Mouse (Mus musculus) liver, embryonic 12.5 days (tissue): ENCODE results near the gene Dcn. TPM values are rescaled to one million over a fixed set of nuclear protein-coding genes. Genes with fewer than 3 reads are reported as not detected.

ENCODE experiments used
- ATAC-seq: fragments of 200-750 bp; cut with Nextera tagmentation; 2 replicates; pipeline ENCODE4 v1.8.0; 2017; ENCODE audit warnings: moderate number of reproducible peaks, mild to moderate bottlenecking, moderate library complexity
- H3K27ac ChIP-seq: fragments of 300-500 bp; sonication (generic); 2 replicates; pipeline ENCODE4 v1.5.1; 2016; ENCODE audit warnings: mild to moderate bottlenecking
- H3K27me3 ChIP-seq: fragments of 300-500 bp; sonication (generic); replicated peaks from 2 replicates; pipeline ENCODE4 v1.6.1; 2016; ENCODE audit warnings: mild to moderate bottlenecking, moderate library complexity
- H3K36me3 ChIP-seq: fragments of 300-500 bp; sonication (generic); 2 replicates; pipeline ENCODE4 v1.6.1; 2016; ENCODE audit warnings: mild to moderate bottlenecking, moderate library complexity
- H3K4me1 ChIP-seq: fragments of 300-500 bp; sonication (generic); 2 replicates; pipeline ENCODE4 v1.6.1; 2016
- H3K4me2 ChIP-seq: fragments of 300-500 bp; sonication (generic); 2 replicates; pipeline ENCODE4 v1.6.1; 2016; ENCODE audit warnings: mild to moderate bottlenecking, moderate library complexity
- H3K4me3 ChIP-seq: fragments of 300-500 bp; sonication (generic); 2 replicates; pipeline ENCODE4 v1.5.1; 2016; ENCODE audit warnings: mild to moderate bottlenecking, moderate library complexity
- H3K9ac ChIP-seq: fragments of 300-500 bp; sonication (generic); 2 replicates; pipeline ENCODE4 v1.6.1; 2016; ENCODE audit warnings: mild to moderate bottlenecking, moderate library complexity
- H3K9me3 ChIP-seq: fragments of 300-500 bp; sonication (generic); replicated peaks from 2 replicates; pipeline ENCODE4 v1.6.1; 2016; ENCODE audit warnings: mild to moderate bottlenecking, moderate library complexity
- WGBS: fragments of 180-500 bp; shearing (Covaris S2); methylation state at CpG from one replicate; pipeline ENCODE4 v1.1.7; 2016; ENCODE audit not compliant: insufficient replicate concordance; 5-methylcytosine and 5-hydroxymethylcytosine counted together
- polyA plus RNA-seq: library from polyadenylated mRNA; unstranded; fragments of >200 nt; fragmentation: Nextera tagmentation; extraction: Ambion mirVana; gene quantifications from 2 replicates; pipeline ENCODE4 v1.2.1, GENCODE M21; 2016

Dcn gene
- polyA plus RNA-seq: 33.5 and 40.6 TPM in 2 replicates

DNA sequence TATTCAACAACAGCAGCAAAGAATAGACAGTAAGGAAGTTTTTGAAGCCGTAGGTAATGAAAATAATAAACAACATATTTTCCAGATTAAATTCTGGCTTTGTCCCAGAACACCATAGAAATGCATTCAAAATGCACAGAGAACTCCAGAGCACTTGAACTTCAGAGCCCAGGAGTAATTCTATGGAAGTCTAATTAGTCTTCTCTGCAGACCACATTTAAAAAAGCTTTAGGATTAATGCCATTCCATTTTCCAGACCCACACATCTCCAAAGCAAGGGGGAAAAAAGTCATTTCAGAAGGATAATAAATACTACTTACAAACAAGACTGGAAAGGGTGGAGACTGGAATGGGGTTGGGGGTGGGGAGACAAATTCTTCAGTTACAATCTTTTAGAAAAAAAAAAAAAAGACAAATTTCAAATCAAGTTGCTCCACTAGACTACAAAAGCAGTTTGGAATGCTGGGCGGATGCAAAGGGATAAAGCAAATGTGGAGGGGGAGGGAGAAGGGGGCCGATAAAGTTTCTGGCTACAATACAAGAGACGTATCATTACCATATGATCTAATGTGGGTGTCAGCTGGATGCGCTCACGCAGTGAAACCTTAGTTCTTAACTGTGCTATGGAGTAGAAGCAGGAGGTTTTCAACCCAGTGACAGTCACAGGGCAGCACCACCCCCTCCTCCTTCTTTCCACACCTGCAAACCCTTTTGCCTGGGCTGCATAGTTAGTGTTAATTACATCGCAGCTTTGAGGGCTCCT, at the start of gene Dcn:
TSS of gene Dcn (plus strand) at position 606 of the 763 bp plus-strand sequence.
- WGBS: 26% methylated on average over 7 of the region's 7 CpGs
- H3K4me2 ChIP-seq: 0 out of 2 replicates have a peak within 1 kb of the TSS, but pooled peaks have one; percentile 3
- H3K27me3 ChIP-seq: no peaks in the 10 kb centered on the region
- H3K27ac ChIP-seq: peak within 1 kb of the TSS; percentile 48; the same call in 1 of the 2 replicates
- ATAC-seq: no peak
- H3K36me3 ChIP-seq: no peaks in the 10 kb centered on the region
- no peak within 1 kb of the TSS; the same call in 1 of the 2 replicates for H3K9ac ChIP-seq
- H3K4me3 ChIP-seq: no peak within 1 kb of the TSS
- no peaks in the 10 kb centered on the region for H3K4me1 ChIP-seq
- no peaks in the 10 kb centered on the region for H3K9me3 ChIP-seq

DNA sequence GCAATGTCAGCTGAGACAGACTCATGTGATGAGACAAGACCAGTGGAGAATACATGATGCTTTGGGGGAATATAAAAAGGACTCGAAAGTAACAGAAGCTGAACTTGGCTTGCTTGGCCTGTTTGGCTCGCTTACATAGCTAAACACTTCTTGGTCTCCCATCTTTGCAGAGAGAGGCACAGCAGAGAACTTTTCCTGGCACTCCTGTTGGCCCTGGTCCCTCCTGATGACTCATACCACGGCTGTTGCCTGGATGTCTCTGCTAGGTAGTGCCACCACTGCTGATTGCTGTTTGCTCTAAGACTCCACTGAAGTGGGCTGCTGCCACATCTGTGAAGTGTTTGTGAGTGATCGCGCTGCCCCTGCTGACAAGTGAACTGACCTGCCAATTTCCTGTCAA, 42.7 kb upstream of the Dcn start:
- WGBS: 61% methylated on average over 5 of the region's 5 CpGs
- Histone ChIP-seq H3K4me1 (no peaks in the 10 kb centered on the region), H3K4me3 (no peak overlapping the region), H3K36me3 (no peaks in the 10 kb centered on the region), H3K27me3 (no peaks in the 10 kb centered on the region), H3K9ac (no peak overlapping the region), H3K9me3 (no peaks in the 10 kb centered on the region), H3K4me2 (no peak overlapping the region), H3K27ac (no peak overlapping the region)
- ATAC-seq: no peak

DNA sequence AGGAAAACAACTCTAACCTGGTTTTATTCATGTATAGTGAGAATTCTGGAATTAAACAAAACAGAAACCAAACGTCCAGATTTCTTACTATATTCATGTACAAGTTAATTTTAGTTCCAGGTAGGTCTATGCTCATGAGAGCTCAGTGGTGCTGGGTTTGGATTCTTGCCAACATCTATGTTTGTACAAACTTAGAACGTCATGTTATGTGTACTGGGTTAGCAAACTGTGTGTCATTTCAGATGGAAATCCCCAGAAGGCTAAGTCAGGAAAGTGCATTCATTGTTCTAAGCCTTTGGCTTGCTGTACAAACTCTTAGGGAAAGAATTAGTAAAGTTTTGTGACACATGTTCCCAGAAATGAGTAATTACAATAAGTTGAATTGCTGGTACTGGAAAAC, 37.1 kb upstream of the Dcn start:
- Histone ChIP-seq H3K9ac (no peak overlapping the region), H3K27ac (no peak overlapping the region), H3K36me3 (no peaks in the 10 kb centered on the region), H3K9me3 (no peaks in the 10 kb centered on the region), H3K4me1 (no peaks in the 10 kb centered on the region), H3K4me2 (no peak overlapping the region), H3K27me3 (no peaks in the 10 kb centered on the region), H3K4me3 (no peak overlapping the region)
- 52% methylated on average over 2 of the region's 2 CpGs for WGBS
- no peak for ATAC-seq

DNA sequence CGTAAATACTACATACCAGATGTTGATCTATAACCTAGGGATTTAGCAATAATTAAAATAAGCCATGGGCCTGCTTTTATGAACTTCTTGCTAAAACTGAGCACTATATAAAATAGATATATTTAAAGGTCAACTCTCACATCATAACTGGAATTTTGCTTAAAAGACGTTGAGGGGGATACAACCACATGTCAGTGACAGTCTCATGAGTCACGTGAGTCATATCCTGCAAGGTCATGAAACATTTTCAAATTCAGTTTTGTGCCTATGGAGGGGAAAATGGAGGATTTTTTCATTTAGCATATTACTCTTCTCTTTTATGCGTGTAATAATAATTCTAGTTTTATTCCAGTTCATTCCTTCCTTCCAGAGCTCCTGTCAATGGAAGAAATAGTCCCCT, 32.9 kb upstream of the Dcn start:
- Histone ChIP-seq H3K4me3 (no peak overlapping the region), H3K9ac (no peak overlapping the region), H3K36me3 (no peaks in the 10 kb centered on the region), H3K9me3 (no peaks in the 10 kb centered on the region), H3K27me3 (no peaks in the 10 kb centered on the region), H3K4me1 (no peaks in the 10 kb centered on the region), H3K4me2 (no peak overlapping the region), H3K27ac (no peak overlapping the region)
- no peak for ATAC-seq
- WGBS: 59% methylated on average over 4 of the region's 4 CpGs

DNA sequence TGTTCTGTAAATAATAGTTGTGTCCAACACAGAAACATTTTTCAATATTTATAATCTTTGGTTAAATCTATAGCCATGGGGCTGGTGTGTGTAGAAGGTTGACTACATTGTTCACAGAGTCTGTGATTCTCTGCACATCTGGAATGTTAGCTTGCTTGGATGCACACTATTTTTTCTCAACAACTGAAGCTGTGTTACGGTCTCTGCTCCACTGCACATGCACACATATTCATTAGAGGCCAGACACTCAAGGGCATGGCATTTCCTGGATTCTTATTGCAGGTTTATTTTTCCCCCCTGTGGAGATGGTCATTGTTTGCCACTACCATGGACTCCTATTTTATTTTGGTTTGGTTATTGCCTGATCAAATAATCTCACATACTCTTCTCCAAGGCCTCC, 26.5 kb upstream of the Dcn start:
- no peak overlapping the region for H3K27ac ChIP-seq
- H3K4me2 ChIP-seq: no peak overlapping the region
- no peak overlapping the region for H3K4me3 ChIP-seq
- no peaks in the 10 kb centered on the region for H3K36me3 ChIP-seq
- no peak for ATAC-seq
- H3K9me3 ChIP-seq: no peaks in the 10 kb centered on the region
- no peaks in the 10 kb centered on the region for H3K27me3 ChIP-seq
- no peaks in the 10 kb centered on the region for H3K4me1 ChIP-seq
- 57% methylated on average over 1 of the region's 1 CpGs for WGBS
- H3K9ac ChIP-seq: no peak overlapping the region

DNA sequence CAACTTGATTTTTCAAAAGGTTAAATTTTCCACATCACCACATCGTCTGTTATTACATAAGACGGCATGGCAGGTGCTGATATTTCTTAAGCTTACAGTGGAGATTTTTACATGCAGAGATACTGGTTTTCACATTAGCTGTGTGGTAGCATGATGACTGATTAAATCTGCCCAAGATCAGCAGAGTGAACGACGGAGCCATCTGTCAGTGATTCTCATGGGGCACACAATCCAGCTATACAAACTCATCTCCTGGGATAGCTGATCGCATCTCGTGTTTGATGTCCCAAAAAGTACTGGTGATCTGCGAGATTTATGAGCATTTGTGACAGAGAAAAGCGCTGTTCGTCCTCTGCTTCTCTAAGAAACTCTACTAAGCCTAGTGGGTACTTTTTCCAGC, 25.9 kb upstream of the Dcn start:
- Histone ChIP-seq H3K27ac (no peak overlapping the region), H3K27me3 (no peaks in the 10 kb centered on the region), H3K4me1 (no peaks in the 10 kb centered on the region), H3K36me3 (no peaks in the 10 kb centered on the region), H3K4me2 (no peak overlapping the region), H3K4me3 (no peak overlapping the region), H3K9me3 (no peaks in the 10 kb centered on the region), H3K9ac (no peak overlapping the region)
- no peak for ATAC-seq
- WGBS: 73% methylated on average over 9 of the region's 9 CpGs

DNA sequence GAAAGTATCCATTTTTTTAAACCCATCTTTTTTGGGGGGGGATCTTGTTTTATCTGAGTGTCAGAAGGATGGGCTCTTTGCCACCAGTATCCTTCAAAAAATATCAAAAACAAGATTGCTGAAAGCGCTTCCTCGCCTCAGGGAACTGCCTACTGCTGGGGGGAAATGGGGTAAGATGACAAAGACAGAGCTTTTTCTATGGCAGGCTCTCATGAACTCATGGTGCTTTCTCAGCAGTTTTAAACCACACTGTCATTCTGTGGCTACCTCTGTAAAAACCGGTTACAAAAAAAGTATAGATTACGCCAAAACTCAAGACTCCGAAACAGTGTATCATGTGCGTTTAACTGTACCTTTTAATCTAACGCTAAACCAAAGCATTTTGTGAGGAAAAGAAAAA, 22.4 kb upstream of the Dcn start:
- Histone ChIP-seq H3K9ac (no peak overlapping the region), H3K36me3 (no peaks in the 10 kb centered on the region), H3K4me1 (no peaks in the 10 kb centered on the region), H3K9me3 (no peaks in the 10 kb centered on the region), H3K4me3 (no peak overlapping the region), H3K4me2 (no peak overlapping the region), H3K27me3 (no peaks in the 10 kb centered on the region), H3K27ac (no peak overlapping the region)
- WGBS: 75% methylated on average over 7 of the region's 7 CpGs
- ATAC-seq: no peak

DNA sequence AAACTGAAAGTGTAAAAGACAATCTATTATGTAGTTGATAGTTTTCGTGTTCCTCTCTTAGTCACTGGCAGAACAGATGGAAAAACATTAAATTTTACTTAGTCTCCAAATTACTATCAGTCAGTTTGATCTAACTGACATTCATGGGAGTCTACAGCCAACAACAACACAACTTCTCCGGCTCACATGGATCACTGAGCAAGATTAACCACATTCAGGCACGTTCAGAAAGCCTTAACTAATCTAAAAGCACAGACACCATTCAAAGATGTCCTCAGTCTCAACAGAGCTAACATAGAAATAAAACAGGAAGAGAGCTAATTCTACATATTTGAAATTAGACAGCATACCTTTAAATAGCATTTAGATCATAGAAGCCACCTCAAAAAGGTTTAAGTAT, 12.6 kb upstream of the Dcn start:
- Histone ChIP-seq H3K27ac (no peak overlapping the region), H3K4me1 (no peaks in the 10 kb centered on the region), H3K4me2 (no peak overlapping the region), H3K9me3 (no peaks in the 10 kb centered on the region), H3K27me3 (no peaks in the 10 kb centered on the region), H3K4me3 (no peak overlapping the region), H3K9ac (no peak overlapping the region), H3K36me3 (no peaks in the 10 kb centered on the region)
- WGBS: 52% methylated on average over 3 of the region's 3 CpGs
- ATAC-seq: no peak

DNA sequence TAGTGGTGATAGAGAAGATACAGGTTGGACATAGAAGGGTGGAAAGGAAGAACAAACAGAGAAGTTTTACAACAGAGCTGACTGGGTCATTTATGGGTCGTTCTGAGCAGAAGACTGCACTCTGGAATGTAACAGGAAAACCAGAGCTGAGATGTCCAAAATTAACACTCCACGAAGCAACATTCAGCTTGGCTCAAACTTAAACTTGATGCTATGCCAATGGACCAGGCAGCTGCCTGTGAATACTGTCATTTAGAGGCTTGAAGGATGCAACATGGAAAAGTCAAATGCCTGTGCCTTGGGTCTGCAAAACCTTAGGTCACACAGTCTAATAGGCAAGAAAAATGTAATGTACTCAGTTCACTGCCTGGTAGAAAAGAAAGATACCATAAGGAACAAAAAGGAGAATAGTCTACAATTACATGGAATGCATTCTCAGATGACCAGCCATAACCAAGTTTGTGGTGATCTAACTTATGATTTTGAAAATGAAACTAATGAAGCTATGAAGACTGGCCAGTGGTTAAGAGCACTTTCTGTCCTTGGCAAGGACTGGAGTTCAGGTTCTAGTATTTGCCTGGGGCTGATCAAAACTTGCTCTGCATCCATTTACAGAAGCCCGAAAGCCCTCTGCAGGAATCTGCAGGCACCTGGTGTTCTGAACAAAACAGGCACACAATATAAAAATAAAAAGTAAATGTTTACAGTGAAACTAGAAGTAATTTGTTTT, 9.8 kb upstream of the Dcn start:
- H3K4me1 ChIP-seq: no peaks in the 10 kb centered on the region
- H3K36me3 ChIP-seq: no peaks in the 10 kb centered on the region
- no peak overlapping the region for H3K27ac ChIP-seq
- H3K27me3 ChIP-seq: no peaks in the 10 kb centered on the region
- no peaks in the 10 kb centered on the region for H3K9me3 ChIP-seq
- ATAC-seq: no peak
- H3K4me2 ChIP-seq: no peak overlapping the region
- H3K4me3 ChIP-seq: no peak overlapping the region
- no peak overlapping the region for H3K9ac ChIP-seq
- WGBS: 52% methylated on average over 3 of the region's 3 CpGs

DNA sequence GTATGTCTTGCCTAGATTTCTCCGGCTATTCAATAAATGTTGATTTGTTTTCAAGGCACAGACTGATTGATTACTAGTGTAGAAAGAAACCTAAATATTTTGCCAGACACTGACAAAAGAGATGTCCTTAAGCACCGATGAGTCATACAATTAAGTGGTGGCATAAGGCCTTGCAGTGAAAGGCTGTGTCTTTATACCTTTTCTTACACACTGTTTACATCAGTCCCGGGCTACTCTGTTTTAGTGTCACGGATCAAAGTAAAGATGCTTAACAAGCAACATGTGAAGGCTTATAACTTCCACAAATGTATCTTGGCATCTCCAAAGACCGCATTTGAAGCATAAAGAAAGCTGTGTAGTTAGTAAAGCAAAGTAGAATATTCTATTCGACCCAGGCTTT, 3.9 kb upstream of the Dcn start:
- no peak for ATAC-seq
- no peaks in the 10 kb centered on the region for H3K9me3 ChIP-seq
- no peaks in the 10 kb centered on the region for H3K36me3 ChIP-seq
- no peak overlapping the region for H3K4me3 ChIP-seq
- 61% methylated on average over 6 of the region's 6 CpGs for whole genome bisulfite sequencing
- no peak overlapping the region for H3K4me2 ChIP-seq
- H3K9ac ChIP-seq: no peak overlapping the region
- no peaks in the 10 kb centered on the region for H3K4me1 ChIP-seq
- H3K27ac ChIP-seq: no peak overlapping the region
- no peaks in the 10 kb centered on the region for H3K27me3 ChIP-seq

DNA sequence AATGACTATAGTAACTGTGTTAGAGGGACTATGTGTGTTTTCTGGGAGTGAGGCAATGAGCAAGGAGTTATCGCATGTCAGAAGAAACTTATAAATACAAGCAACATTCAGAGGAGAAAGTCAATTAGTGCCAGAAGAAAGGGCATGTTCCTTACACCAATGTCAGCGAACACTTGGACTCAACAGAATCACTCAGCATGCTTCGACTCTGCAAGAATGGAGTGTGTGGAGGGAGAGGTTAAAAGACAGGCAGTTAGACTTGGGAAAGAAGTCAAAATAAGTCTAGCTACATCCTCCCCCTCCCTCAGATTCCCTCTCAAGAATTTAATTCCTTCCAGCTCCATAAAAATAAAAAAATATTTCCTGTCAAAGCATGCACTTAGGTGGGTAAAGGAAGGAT, 1.1 kb upstream of the Dcn start:
- Histone ChIP-seq H3K9me3 (no peaks in the 10 kb centered on the region), H3K4me2 (no peak overlapping the region), H3K4me1 (no peaks in the 10 kb centered on the region), H3K27me3 (no peaks in the 10 kb centered on the region), H3K9ac (no peak overlapping the region), H3K36me3 (no peaks in the 10 kb centered on the region), H3K4me3 (no peak overlapping the region), H3K27ac (0 out of 2 replicates have a peak overlapping the region, but pooled peaks have one; percentile 20)
- WGBS: 65% methylated on average over 3 of the region's 3 CpGs
- no peak for ATAC-seq

DNA sequence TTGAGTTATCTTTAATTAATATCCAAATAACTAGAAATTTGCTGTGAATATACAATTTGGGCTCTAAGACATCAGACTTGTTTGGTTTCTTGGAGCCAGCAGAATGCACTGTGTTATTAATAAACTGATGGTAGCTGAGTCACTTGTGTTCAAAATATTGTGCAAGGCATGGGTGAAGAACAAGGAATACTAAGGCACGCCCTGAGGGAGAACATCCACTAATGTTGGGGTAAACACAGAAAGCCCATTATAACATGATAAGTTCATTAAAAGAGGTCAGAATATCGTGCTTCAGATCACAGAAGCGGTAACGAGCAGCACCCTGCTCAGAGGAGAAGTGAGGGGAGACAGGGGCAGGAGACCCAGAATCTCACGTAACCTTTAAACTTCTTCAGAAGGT, 2.7 kb downstream of the Dcn start:
- Histone ChIP-seq H3K9ac (no peak overlapping the region), H3K27me3 (no peaks in the 10 kb centered on the region), H3K36me3 (no peaks in the 10 kb centered on the region), H3K27ac (no peak overlapping the region), H3K4me2 (no peak overlapping the region), H3K4me1 (no peaks in the 10 kb centered on the region), H3K4me3 (no peak overlapping the region), H3K9me3 (no peaks in the 10 kb centered on the region)
- 56% methylated on average over 5 of the region's 5 CpGs for WGBS
- no peak for ATAC-seq
